Mouse (Mus musculus): ENCODE data around the gene Eif1ad. TPM values are rescaled to one million over a fixed set of nuclear protein-coding genes. Genes with fewer than 3 reads are reported as not detected.

The Eif1ad gene
- polyA plus RNA-seq, 1 experiment from 2014 or later = 25.0 TPM

DNA sequence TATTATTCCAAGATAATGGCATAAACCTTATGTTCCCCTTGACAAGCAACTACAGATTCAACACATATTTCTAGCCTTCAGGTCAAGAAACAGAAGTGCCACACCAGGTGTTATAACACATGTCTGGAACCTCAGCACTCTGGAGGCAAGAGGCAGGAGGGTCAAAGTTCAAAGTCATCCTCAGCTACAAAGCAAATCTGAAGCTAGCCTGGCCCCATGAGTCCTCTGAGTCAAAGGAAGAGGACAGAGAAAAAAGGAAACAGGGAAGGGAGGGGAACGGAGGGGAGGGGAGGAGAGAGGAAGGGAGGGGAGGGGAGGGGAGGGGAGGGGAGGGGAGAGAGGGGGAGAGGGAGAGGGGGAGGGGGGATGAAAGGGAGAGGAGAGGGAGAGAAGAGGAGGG, 10.5 kb upstream of the Eif1ad start:
- no CpG with 5 or more reads among the region's 1 CpGs for WGBS (ENCODE audit: insufficient replicate concordance)
- Histone ChIP-seq H3K27ac (ENCODE audit: low read depth) (no peak overlapping the region), H3K4me2 (ENCODE audit: low read depth, low read length) (no peak overlapping the region), H3K9me3 (ENCODE audit: low read length) (no peaks in the 10 kb centered on the region), H3K27me3 (ENCODE audit: insufficient read depth, low read length) (no peaks in the 10 kb centered on the region), H3K4me3 (ENCODE audit: low read depth, low read length) (no peak overlapping the region), H3K4me1 (ENCODE audit: insufficient read depth) (no peaks in the 10 kb centered on the region), H3K36me3 (replicated peaks; ENCODE audit: insufficient read depth, low read length) (no peaks in the 10 kb centered on the region), H3K9ac (replicated peaks) (no peak overlapping the region)
- no peak for TF ChIP-seq EP300 (IDR thresholded peaks at IDR 0.05; ENCODE audit: low read depth)
- DNase-seq (no peak), ATAC-seq (no peak)

GRCm38 (mm10) chr19:5362186-5362585, 4.4 kb upstream of the Eif1ad start:
- H3K4me2 ChIP-seq (ENCODE audit: low read depth, low read length) = no peak overlapping the region
- DNase-seq = no peak
- no peak overlapping the region for H3K27ac ChIP-seq (ENCODE audit: low read depth)
- H3K9me3 ChIP-seq (ENCODE audit: low read length) = no peaks in the 10 kb centered on the region
- WGBS (ENCODE audit: insufficient replicate concordance) = 83% methylated on average over 2 of the region's 2 CpGs
- no peak overlapping the region for H3K9ac ChIP-seq (replicated peaks)
- no peaks in the 10 kb centered on the region for H3K27me3 ChIP-seq (ENCODE audit: insufficient read depth, low read length)
- no peak for TF ChIP-seq CTCF (IDR thresholded peaks at IDR 0.05; ENCODE audit: low read depth)
- no peak for TF ChIP-seq EP300 (IDR thresholded peaks at IDR 0.05; ENCODE audit: low read depth)
- H3K36me3 ChIP-seq (replicated peaks; ENCODE audit: insufficient read depth, low read length) = peaks cover 7% of the 10 kb centered on the region
- no peak for ATAC-seq
- peaks cover 6% of the 10 kb centered on the region for H3K4me1 ChIP-seq (ENCODE audit: insufficient read depth)
- H3K4me3 ChIP-seq (ENCODE audit: low read depth, low read length) = no peak overlapping the region

DNA sequence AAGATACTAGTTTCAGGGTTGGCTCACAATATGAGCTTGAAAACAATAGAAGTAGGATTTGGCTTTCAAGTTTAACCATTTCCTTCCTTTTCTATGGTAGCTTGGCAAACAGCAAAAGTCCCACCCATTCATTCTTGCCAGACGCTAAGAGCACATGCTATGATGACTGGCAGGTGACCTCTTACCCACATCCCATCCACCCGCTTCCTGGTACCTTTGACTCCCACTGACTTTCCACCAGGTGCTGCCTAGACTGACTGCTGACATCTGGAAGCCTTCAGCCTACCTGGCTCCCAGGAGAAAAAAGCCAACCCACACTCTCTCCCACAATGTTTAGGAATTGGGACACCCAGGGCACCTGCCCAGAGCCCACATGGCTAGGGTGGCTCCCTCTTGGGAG, 2.4 kb upstream of the Eif1ad start:
- no peak overlapping the region for H3K4me3 ChIP-seq (ENCODE audit: low read depth, low read length)
- peaks cover 16% of the 10 kb centered on the region for H3K4me1 ChIP-seq (ENCODE audit: insufficient read depth)
- no peak overlapping the region for H3K4me2 ChIP-seq (ENCODE audit: low read depth, low read length)
- H3K36me3 ChIP-seq (replicated peaks; ENCODE audit: insufficient read depth, low read length) = peaks cover 14% of the 10 kb centered on the region
- no peak overlapping the region for H3K27ac ChIP-seq (ENCODE audit: low read depth)
- WGBS (ENCODE audit: insufficient replicate concordance) = 69% methylated on average over 2 of the region's 2 CpGs
- no peak for DNase-seq
- H3K9ac ChIP-seq (replicated peaks) = no peak overlapping the region
- TF ChIP-seq CTCF (IDR thresholded peaks at IDR 0.05; ENCODE audit: low read depth) = no peak
- no peak for TF ChIP-seq EP300 (IDR thresholded peaks at IDR 0.05; ENCODE audit: low read depth)
- H3K9me3 ChIP-seq (ENCODE audit: low read length) = no peaks in the 10 kb centered on the region
- H3K27me3 ChIP-seq (ENCODE audit: insufficient read depth, low read length) = no peaks in the 10 kb centered on the region
- ATAC-seq = no peak

GRCm38 (mm10) chr19:5365751-5366150, 790 bp upstream of the Eif1ad start:
- no peak for ATAC-seq
- DNase-seq = no peak
- peak overlapping the region; percentile 97 for H3K27ac ChIP-seq (ENCODE audit: low read depth)
- H3K9ac ChIP-seq (replicated peaks) = peak overlapping the region; percentile 79
- H3K4me2 ChIP-seq (ENCODE audit: low read depth, low read length) = peak overlapping the region; percentile 98
- TF ChIP-seq EP300 (IDR thresholded peaks at IDR 0.05; ENCODE audit: low read depth) (no peak), CTCF (IDR thresholded peaks at IDR 0.05; ENCODE audit: low read depth) (no peak)
- H3K4me1 ChIP-seq (ENCODE audit: insufficient read depth) = peaks cover 16% of the 10 kb centered on the region
- H3K4me3 ChIP-seq (ENCODE audit: low read depth, low read length) = peak overlapping the region; percentile 71
- no peaks in the 10 kb centered on the region for H3K27me3 ChIP-seq (ENCODE audit: insufficient read depth, low read length)
- H3K9me3 ChIP-seq (ENCODE audit: low read length) = no peaks in the 10 kb centered on the region
- 8% methylated on average over 11 of the region's 11 CpGs for WGBS (ENCODE audit: insufficient replicate concordance)
- peaks cover 31% of the 10 kb centered on the region for H3K36me3 ChIP-seq (replicated peaks; ENCODE audit: insufficient read depth, low read length)

GRCm38 (mm10) chr19:5367053-5367359, 465 bp downstream of the Eif1ad start, which contains the start of gene Banf1:
Gene Banf1, minus strand, starts transcription at chr19:5367168.
- 0% methylated on average over 31 of the region's 33 CpGs for WGBS (ENCODE audit: insufficient replicate concordance)
- Histone ChIP-seq H3K36me3 (replicated peaks; ENCODE audit: insufficient read depth, low read length) (peaks cover 40% of the 10 kb centered on the region), H3K4me1 (ENCODE audit: insufficient read depth) (peaks cover 16% of the 10 kb centered on the region), H3K9me3 (ENCODE audit: low read length) (no peaks in the 10 kb centered on the region), H3K4me2 (ENCODE audit: low read depth, low read length) (peak within 1 kb of the TSS; percentile 98), H3K27me3 (ENCODE audit: insufficient read depth, low read length) (no peaks in the 10 kb centered on the region), H3K9ac (replicated peaks) (peak within 1 kb of the TSS; percentile 79), H3K4me3 (ENCODE audit: low read depth, low read length) (peak within 1 kb of the TSS; percentile 71), H3K27ac (ENCODE audit: low read depth) (peak within 1 kb of the TSS; percentile 97)
- peak; percentile 8 for ATAC-seq
- no peak for TF ChIP-seq EP300 (IDR thresholded peaks at IDR 0.05; ENCODE audit: low read depth)
- no peak for DNase-seq

DNA sequence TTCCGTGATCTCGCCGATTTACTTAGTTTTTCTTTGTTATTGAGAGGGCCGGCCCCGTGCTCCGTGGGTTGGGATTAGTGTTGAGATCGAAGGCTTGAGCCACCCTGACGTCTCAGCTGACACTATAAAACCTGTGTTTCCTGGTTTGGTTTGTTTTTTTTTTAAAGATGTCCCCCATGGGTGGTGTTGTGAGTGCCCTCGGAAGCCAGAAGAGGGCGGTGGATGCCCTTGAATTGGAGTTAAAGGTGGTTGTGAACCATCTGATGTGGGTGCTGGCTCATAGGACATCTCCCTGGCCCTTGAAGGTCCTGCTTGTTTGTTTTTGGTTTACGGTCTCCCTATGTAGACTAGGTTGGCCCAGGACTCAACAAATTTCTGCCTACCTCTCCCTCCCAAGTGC, 914 bp downstream of the Eif1ad start:
- H3K27me3 ChIP-seq (ENCODE audit: insufficient read depth, low read length) = no peaks in the 10 kb centered on the region
- peak overlapping the region; percentile 97 for H3K27ac ChIP-seq (ENCODE audit: low read depth)

DNA sequence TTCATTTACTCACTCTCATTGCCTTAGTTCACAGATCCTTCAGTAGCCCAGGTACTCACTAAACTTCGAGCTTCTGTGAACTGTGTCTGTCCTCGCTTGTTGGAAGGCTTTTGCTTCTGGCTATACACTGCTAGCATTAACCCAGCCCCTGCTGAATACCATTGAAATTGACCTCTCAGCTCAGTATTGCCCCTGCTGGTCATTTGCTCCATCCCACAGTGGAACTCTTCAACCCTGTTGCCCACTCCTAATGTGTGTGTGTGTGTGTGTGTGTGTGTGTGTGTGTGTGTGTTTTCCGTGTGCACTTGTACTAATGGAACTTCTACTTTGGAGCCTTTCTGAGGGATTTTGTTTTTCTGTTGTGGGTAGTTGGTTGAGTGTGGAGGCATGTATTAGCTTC, 4.4 kb downstream of the Eif1ad start:
- 91% methylated on average over 3 of the region's 3 CpGs for WGBS (ENCODE audit: insufficient replicate concordance)
- peak; percentile 40 for TF ChIP-seq CTCF (IDR thresholded peaks at IDR 0.05; ENCODE audit: low read depth)
- no peak for TF ChIP-seq EP300 (IDR thresholded peaks at IDR 0.05; ENCODE audit: low read depth)
- Histone ChIP-seq H3K4me3 (ENCODE audit: low read depth, low read length) (no peak overlapping the region), H3K27me3 (ENCODE audit: insufficient read depth, low read length) (no peaks in the 10 kb centered on the region), H3K4me1 (ENCODE audit: insufficient read depth) (peaks cover 11% of the 10 kb centered on the region), H3K36me3 (replicated peaks; ENCODE audit: insufficient read depth, low read length) (peaks cover 40% of the 10 kb centered on the region), H3K27ac (ENCODE audit: low read depth) (no peak overlapping the region), H3K4me2 (ENCODE audit: low read depth, low read length) (no peak overlapping the region), H3K9ac (replicated peaks) (no peak overlapping the region), H3K9me3 (ENCODE audit: low read length) (no peaks in the 10 kb centered on the region)
- no peak for DNase-seq
- ATAC-seq = no peak

More for the DNA sequence above, 914 bp downstream of the Eif1ad start:
- H3K9me3 ChIP-seq (ENCODE audit: low read length) = no peaks in the 10 kb centered on the region
- no peak for ATAC-seq
- peak overlapping the region; percentile 71 for H3K4me3 ChIP-seq (ENCODE audit: low read depth, low read length)
- peak overlapping the region; percentile 98 for H3K4me2 ChIP-seq (ENCODE audit: low read depth, low read length)
- DNase-seq = peak; percentile 32
- peak overlapping the region; percentile 79 for H3K9ac ChIP-seq (replicated peaks)
- TF ChIP-seq EP300 (IDR thresholded peaks at IDR 0.05; ENCODE audit: low read depth) = no peak
- TF ChIP-seq CTCF (IDR thresholded peaks at IDR 0.05; ENCODE audit: low read depth) = peak; percentile 53
- 7% methylated on average over 11 of the region's 11 CpGs for WGBS (ENCODE audit: insufficient replicate concordance)
- H3K4me1 ChIP-seq (ENCODE audit: insufficient read depth) = peaks cover 16% of the 10 kb centered on the region
- peaks cover 44% of the 10 kb centered on the region for H3K36me3 ChIP-seq (replicated peaks; ENCODE audit: insufficient read depth, low read length)

Data from liver, postnatal 0 days (tissue).